Mouse (Mus musculus) leukemia stem cell, adult 10-12 weeks (primary cell): ENCODE data around the gene Ruvbl2. TPM values are rescaled to one million over a fixed set of nuclear protein-coding genes. Genes with fewer than 3 reads are reported as not detected.

ENCODE experiments used
- polyA plus RNA-seq: library from polyadenylated mRNA; stranded (reverse); fragments of >175 nt; gene quantifications from 2 replicates; pipeline ENCODE4 v1.2.3, GENCODE M21; 2012; ENCODE audit warnings: low replicate concordance

The Ruvbl2 gene
- 293 and 559 TPM in 2 replicates for polyA plus RNA-seq

GRCm38 (mm10) chr7:45437521-45438276, at the start of gene Ruvbl2:
Ruvbl2 (minus strand) TSS chr7:45438096.

GRCm38 (mm10) chr7:45486761-45487415, 49.0 kb upstream of the Ruvbl2 start, which contains the start of gene Gm45808:
Gm45808 (minus strand) TSS chr7:45486811.

GRCm38 (mm10) chr7:45481374-45481927, 43.6 kb upstream of the Ruvbl2 start, which contains the start of gene Tulp2:
Tulp2 (plus strand) TSS chr7:45481877.

GRCm38 (mm10) chr7:45466283-45467089, 28.6 kb upstream of the Ruvbl2 start, which contains the start of gene Bax:
Bax (minus strand) TSS chr7:45466898.

GRCm38 (mm10) chr7:45459564-45460140, 21.8 kb upstream of the Ruvbl2 start, which contains the start of gene Ftl1:
Ftl1 (minus strand) TSS chr7:45459884.

GRCm38 (mm10) chr7:45434203-45435015, 3.5 kb downstream of the Ruvbl2 start, which contains the start of gene Gys1:
Gys1 (plus strand) TSS chr7:45434844.

GRCm38 (mm10) chr7:45420615-45420919, 17.3 kb downstream of the Ruvbl2 start, which contains the start of gene Lhb:
Lhb (plus strand) TSS chr7:45420820.

GRCm38 (mm10) chr7:45413113-45413863, 24.6 kb downstream of the Ruvbl2 start, which contains the start of gene Ntf5:
Ntf5 (plus strand) TSS chr7:45413695.

GRCm38 (mm10) chr7:45405091-45406075, 32.5 kb downstream of the Ruvbl2 start, which contains the start of gene Kcna7:
Kcna7 (plus strand) TSS chr7:45405653.

GRCm38 (mm10) chr7:45395578-45396336, 42.1 kb downstream of the Ruvbl2 start, which contains the start of gene Snrnp70:
Snrnp70 (minus strand) TSS chr7:45395742.

Other genes with a start within 250 kb of the Ruvbl2 start
- gene Ccdc155, start 233.2 kb downstream of the Ruvbl2 start, polyA plus RNA-seq = 1.1 and 1.2 TPM in 2 replicates
- gene Dkkl1, start 225.9 kb downstream of the Ruvbl2 start, polyA plus RNA-seq = 46.7 and 92.2 TPM in 2 replicates
- gene Tead2, start 222.3 kb downstream of the Ruvbl2 start, polyA plus RNA-seq = 1.1 and 1.3 TPM in 2 replicates
- gene Cd37, start 199.0 kb downstream of the Ruvbl2 start, polyA plus RNA-seq = 162 and 431 TPM in 2 replicates
- gene Slc6a16, start 197.0 kb downstream of the Ruvbl2 start, polyA plus RNA-seq = not detected in 2 replicates
- gene Slc6a21, start 160.6 kb downstream of the Ruvbl2 start, polyA plus RNA-seq = 0.11 TPM in 1 of 2 replicates, not detected in the other
- gene Trpm4, start 104.3 kb downstream of the Ruvbl2 start, polyA plus RNA-seq = 1.2 and 1.4 TPM in 2 replicates
- gene Hrc, start 102.8 kb downstream of the Ruvbl2 start, polyA plus RNA-seq = not detected in 2 replicates
- 2.6 and 3.4 TPM in 2 replicates for gene Ppfia3, start 71.1 kb downstream of the Ruvbl2 start, polyA plus RNA-seq
- 0.80 TPM in 1 of 2 replicates, not detected in the other for gene Lin7b, start 67.5 kb downstream of the Ruvbl2 start, polyA plus RNA-seq
- gene Snrnp70, start 42.4 kb downstream of the Ruvbl2 start, polyA plus RNA-seq = 650 and 741 TPM in 2 replicates
- gene Kcna7, start 32.4 kb downstream of the Ruvbl2 start, polyA plus RNA-seq = not detected in 2 replicates
- gene Ntf5, start 24.4 kb downstream of the Ruvbl2 start, polyA plus RNA-seq = not detected in 2 replicates
- not detected in 2 replicates for gene Lhb, start 17.3 kb downstream of the Ruvbl2 start, polyA plus RNA-seq
- 11.4 and 11.8 TPM in 2 replicates for gene Gys1, start 3.3 kb downstream of the Ruvbl2 start, polyA plus RNA-seq
- 5,681 and 8,825 TPM in 2 replicates for gene Ftl1, start 21.8 kb upstream of the Ruvbl2 start, polyA plus RNA-seq
- gene Bax, start 28.8 kb upstream of the Ruvbl2 start, polyA plus RNA-seq = 180 and 264 TPM in 2 replicates
- 0.27 and 0.61 TPM in 2 replicates for gene Tulp2, start 43.8 kb upstream of the Ruvbl2 start, polyA plus RNA-seq
- not detected in 2 replicates for gene Gm45808, start 48.7 kb upstream of the Ruvbl2 start, polyA plus RNA-seq
- 0.83 and 1.7 TPM in 2 replicates for gene Dhdh, start 50.7 kb upstream of the Ruvbl2 start, polyA plus RNA-seq
- 344 and 572 TPM in 2 replicates for gene Nucb1, start 72.3 kb upstream of the Ruvbl2 start, polyA plus RNA-seq
- 200 and 371 TPM in 2 replicates for gene Ppp1r15a, start 88.2 kb upstream of the Ruvbl2 start, polyA plus RNA-seq
- gene Plekha4, start 88.2 kb upstream of the Ruvbl2 start, polyA plus RNA-seq = 2.0 and 2.8 TPM in 2 replicates
- gene Hsd17b14, start 116.8 kb upstream of the Ruvbl2 start, polyA plus RNA-seq = 0.29 and 1.3 TPM in 2 replicates
- 17.8 and 57.8 TPM in 2 replicates for gene Bcat2, start 132.1 kb upstream of the Ruvbl2 start, polyA plus RNA-seq
- 0.52 TPM in 1 of 2 replicates, not detected in the other for gene Fgf21, start 177.4 kb upstream of the Ruvbl2 start, polyA plus RNA-seq
- not detected in 2 replicates for gene Fut1, start 179.2 kb upstream of the Ruvbl2 start, polyA plus RNA-seq
- gene Izumo1, start 183.7 kb upstream of the Ruvbl2 start, polyA plus RNA-seq = 0.42 and 0.64 TPM in 2 replicates
- gene Rasip1, start 189.4 kb upstream of the Ruvbl2 start, polyA plus RNA-seq = 4.3 and 5.9 TPM in 2 replicates
- 0.10 and 0.50 TPM in 2 replicates for gene Mamstr, start 201.9 kb upstream of the Ruvbl2 start, polyA plus RNA-seq
- gene Fut2, start 228.3 kb upstream of the Ruvbl2 start, polyA plus RNA-seq = not detected in 2 replicates
- gene Ntn5, start 245.9 kb upstream of the Ruvbl2 start, polyA plus RNA-seq = 0.69 and 0.93 TPM in 2 replicates